Mouse (Mus musculus): ENCODE data around the gene Ncapd2.

DNA sequence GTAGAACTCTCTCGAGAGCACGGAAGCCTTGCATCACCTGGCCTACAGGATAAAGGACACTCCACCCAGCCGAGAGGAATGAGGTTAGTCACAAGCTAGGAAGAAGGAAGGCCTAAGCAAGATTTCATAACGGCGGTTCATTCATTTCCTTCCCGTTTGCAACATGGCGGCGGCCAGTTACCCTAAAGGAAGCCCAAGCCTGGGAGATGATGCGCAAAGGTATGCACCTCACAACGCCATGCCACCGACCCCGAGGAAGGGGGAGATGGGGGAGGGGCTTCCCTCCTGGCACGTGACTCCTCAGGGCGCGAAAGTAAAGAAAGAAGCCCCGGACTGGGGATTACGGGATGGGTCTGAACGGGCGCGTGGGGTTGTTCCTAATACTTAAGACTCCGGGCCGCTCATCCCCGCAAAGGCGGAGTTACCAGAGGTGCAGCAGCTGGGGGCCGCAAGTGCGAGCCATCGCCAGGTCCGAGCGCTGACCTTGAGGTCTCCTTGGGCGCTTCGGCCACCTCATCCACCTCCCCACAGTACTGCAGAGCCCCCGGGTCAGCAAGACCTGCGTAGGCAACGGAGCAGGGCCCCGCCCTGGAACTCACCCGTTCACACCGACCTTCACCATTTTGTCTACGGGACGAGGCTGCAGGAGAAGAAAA lies 26.7 kb downstream of the Ncapd2 start:
- TF ChIP-seq GATA1 (IDR thresholded peaks at IDR 0.05; ENCODE audit: borderline replicate concordance, low read length) = no peak
- TF ChIP-seq FLI1 (IDR thresholded peaks at IDR 0.05; ENCODE audit: low read length) = no peak

Measured in megakaryocyte, embryonic 14.5 days (primary cell).